Mouse (Mus musculus): Measurements from ENCODE around the gene Tspan12. TPM values are rescaled to one million over a fixed set of nuclear protein-coding genes. Genes with fewer than 3 reads are reported as not detected.
"Not testable (repeated sequence)": the region's sequence is repeated elsewhere in the genome, so short reads cannot be mapped to it uniquely, and the experiment has no call there.

The Tspan12 gene
- polyA plus RNA-seq, 2 experiments from 2014 or later, result not detected

GRCm38 (mm10) chr6:21828001-21828400, 24.3 kb downstream of the Tspan12 start:
- ATAC-seq, result no peak

GRCm38 (mm10) chr6:21823694-21824093, 28.6 kb downstream of the Tspan12 start:
- ATAC-seq, result no peak

GRCm38 (mm10) chr6:21823281-21823680, 29.0 kb downstream of the Tspan12 start:
- no peak for ATAC-seq

GRCm38 (mm10) chr6:21822721-21823134, 29.6 kb downstream of the Tspan12 start:
- no peak for ATAC-seq

- ATAC-seq, result no peak
Observed at GRCm38 (mm10) chr6:21818107-21818807, 34.1 kb downstream of the Tspan12 start.

- ATAC-seq, result no peak
Observed at GRCm38 (mm10) chr6:21806005-21806404, 46.3 kb downstream of the Tspan12 start.

GRCm38 (mm10) chr6:21805013-21805570, 47.2 kb downstream of the Tspan12 start:
- no peak for ATAC-seq

- ATAC-seq, result no peak
Observed at GRCm38 (mm10) chr6:21803483-21804340, 48.6 kb downstream of the Tspan12 start.

GRCm38 (mm10) chr6:21798581-21798980, 53.7 kb downstream of the Tspan12 start:
- ATAC-seq, result no peak

GRCm38 (mm10) chr6:21797087-21797486, 55.2 kb downstream of the Tspan12 start:
- no peak for ATAC-seq

- no peak for ATAC-seq
Observed at GRCm38 (mm10) chr6:21796413-21796812, 55.9 kb downstream of the Tspan12 start.

- no peak for ATAC-seq
Observed at GRCm38 (mm10) chr6:21795410-21795809, 56.9 kb downstream of the Tspan12 start.

- no peak for ATAC-seq
Observed at GRCm38 (mm10) chr6:21795072-21795407, 57.3 kb downstream of the Tspan12 start.

GRCm38 (mm10) chr6:21794337-21795071, 57.8 kb downstream of the Tspan12 start:
- ATAC-seq, result no peak

- no peak for ATAC-seq
Observed at GRCm38 (mm10) chr6:21791307-21791706, 61.0 kb downstream of the Tspan12 start.

GRCm38 (mm10) chr6:21790550-21791086, 61.7 kb downstream of the Tspan12 start:
- ATAC-seq, result no peak

- no peak for ATAC-seq
Observed at GRCm38 (mm10) chr6:21790036-21790435, 62.3 kb downstream of the Tspan12 start.

- not testable (repeated sequence) for ATAC-seq
Observed at GRCm38 (mm10) chr6:21789582-21789981, 62.7 kb downstream of the Tspan12 start.

- ATAC-seq, result no peak
Observed at GRCm38 (mm10) chr6:21787757-21788156, 64.6 kb downstream of the Tspan12 start.

- ATAC-seq, result no peak
Observed at GRCm38 (mm10) chr6:21787274-21787673, 65.0 kb downstream of the Tspan12 start.

GRCm38 (mm10) chr6:21774213-21774916, 78.0 kb downstream of the Tspan12 start:
- no peak for ATAC-seq

- ATAC-seq, result no peak
Observed at GRCm38 (mm10) chr6:21769447-21769809, 82.9 kb downstream of the Tspan12 start.
